Mouse (Mus musculus) erythroblast, embryonic 14.5 days (primary cell): Measurements from ENCODE around the gene Setd1a.

Experiments
- GATA1 ChIP-seq: IDR thresholded peaks from 2 replicates; pipeline ENCODE4 v1.6.1; 2012; ENCODE audit warnings: low read length, inconsistent platforms, mixed read lengths
- TAL1 ChIP-seq: IDR thresholded peaks from 3 replicates; pipeline ENCODE4 v1.6.1; 2012; ENCODE audit warnings: low read length, inconsistent platforms, mixed read lengths

DNA sequence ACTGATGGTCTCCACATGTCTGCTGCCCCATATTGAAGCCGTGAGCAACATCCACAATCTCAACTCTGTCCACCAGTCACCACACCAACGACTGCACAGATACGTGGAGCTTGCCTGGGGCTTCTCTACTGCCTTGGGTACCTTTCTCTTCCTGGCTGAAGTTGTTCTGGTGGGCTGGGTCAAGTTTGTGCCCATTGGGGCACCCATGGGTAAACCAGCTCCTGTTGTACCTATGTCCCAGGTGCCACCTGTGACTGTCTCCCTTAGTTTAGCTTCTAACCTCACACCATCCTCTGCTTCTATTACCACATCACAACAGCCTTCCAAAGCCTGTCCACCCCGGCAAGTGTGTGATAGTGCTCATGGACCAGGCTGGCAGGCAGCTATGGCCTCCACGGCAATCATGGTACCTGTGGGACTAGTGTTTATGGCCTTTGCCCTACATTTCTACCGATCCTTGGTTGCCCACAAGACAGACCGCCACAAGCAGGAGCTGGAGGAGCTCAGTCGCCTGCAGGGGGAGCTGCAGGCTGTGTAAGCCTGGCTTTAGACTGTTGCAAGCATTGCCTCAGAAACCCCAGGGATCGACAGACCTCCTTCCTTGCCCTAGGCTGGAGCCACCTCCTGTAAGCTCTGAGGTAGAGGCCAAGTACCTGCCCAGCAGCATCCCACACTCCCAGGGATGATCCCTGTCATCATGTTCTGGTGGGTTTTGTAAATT lies 2.6 kb upstream of the Setd1a start:
- TF ChIP-seq TAL1 (no peak), GATA1 (no peak)
